Mouse (Mus musculus) monocyte, adult 2 months (primary cell): ENCODE results near the gene Tent4b.

Source experiments
- DNase-seq, 2 experiments: peaks; one replicate each; pipeline ENCODE4 v3.0.0; 2022; ENCODE audit warnings: low spot score in 2 of 2, low read depth in 1 of 2

The Tent4b gene

DNA sequence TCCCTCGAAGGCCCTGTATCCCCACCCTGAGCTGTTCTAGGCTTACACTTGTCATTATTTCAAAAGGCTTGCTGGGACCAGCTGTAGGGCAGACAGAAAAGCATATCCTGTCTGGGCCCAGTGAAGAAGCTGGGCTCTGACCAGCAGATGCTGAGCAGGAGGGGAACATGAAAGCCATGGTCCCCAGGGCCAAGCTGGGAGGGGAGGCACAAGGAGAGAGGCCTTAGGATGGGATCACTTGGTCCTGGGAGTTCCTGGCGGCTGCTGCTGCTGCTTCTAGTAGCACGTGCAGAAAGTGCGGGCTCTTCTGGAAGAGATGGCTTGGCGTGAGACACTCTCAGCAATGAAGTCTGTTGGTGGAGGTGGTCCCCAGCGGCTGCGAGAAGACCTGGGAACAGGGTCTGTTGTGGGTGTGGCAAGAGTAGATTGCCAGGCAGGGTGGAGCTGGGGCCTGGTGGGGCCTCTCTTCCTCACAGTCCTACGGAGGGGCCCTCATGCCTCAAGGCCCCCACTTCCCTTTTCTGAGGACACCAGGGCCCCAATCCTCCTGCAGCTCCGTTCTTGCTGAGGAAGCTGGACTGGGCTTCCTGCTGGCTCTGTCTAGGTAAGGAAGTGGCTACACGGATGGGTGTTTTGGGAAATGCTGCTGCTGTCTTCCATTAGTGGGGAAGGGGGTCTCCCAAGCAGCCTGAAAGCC, 101.0 kb downstream of the Tent4b start:
- peak; percentile 48 to 58 for DNase-seq

DNA sequence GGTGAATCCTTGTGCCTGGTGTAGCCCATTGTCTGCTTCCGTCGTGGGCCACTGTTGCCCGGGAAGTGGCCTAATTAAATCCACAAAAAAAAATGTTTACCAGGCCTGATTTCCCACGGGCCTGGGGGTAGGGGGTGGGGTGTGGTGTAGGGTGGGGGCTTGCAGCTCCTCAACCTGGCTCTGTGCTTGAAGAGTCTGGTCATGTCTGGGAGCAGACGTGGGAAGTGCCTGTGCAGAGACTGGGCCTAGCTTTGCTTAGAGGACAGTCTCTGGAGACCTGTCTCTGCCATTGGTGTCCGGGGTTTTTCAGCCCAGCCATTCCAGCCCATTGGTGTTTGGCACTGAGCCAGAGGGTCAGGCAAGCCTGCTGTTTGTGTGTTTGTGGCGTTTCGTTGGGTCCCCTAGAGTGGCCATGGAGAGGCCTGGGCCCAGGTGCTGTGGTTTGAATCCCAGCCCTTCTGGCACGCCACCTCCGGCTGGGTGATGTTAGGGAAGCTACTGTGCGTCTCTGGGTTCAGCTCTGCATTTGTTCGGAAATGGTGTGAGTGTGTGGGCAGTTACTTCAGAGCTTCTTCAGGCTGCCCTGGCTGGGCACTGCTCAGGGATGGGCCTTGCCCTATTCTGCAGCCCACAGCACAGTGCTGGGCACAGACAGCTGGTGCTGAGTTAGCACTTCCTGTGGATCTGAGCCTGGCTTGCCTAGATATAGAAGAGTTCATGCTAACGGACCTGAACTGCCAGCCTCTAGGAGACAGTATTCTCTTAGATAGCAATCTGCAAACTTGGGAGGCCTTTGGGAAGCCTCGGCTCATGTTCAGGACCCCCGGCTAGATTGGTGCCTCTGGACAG, 102.8 kb downstream of the Tent4b start:
- DNase-seq: no peak

DNA sequence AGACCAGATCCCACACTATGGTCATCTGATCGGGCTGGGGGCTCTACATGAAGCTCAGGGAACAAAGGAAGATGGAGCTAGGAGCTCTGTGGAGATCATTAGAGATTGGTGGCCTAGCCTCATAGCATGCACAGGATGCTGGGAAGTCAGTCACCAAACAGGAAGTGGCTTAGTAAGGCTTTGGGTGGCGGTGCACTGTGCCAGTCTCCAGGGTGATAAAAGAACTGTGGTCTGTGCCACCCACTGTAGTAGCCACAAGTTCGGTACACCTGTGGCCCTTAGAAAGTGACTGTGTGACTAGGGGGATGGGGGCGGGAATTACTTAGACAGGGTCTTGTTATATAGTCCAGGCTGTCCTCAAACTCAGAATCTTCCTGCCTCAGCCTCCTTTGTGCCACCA, 106.8 kb downstream of the Tent4b start:
- no peak for DNase-seq

DNA sequence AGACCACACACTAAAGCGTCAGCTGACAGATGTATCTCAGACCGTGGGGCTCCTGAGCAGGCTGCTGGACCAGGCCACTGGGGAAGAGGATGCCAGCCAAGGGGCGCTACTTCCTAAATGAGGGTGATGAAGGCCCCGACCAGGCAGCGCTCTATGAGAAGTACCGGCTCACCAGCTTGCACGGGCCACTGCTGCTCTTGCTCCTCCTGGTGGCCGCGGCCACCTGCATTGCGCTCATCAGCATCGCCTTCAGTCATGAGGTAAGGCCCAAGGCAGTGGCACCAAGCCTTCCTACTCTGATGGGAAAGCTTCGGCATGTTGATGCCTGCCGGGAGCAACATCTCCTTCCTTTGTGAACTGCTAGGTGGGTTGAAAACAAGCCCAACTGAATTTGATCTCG, 107.5 kb downstream of the Tent4b start:
- no peak for DNase-seq

DNA sequence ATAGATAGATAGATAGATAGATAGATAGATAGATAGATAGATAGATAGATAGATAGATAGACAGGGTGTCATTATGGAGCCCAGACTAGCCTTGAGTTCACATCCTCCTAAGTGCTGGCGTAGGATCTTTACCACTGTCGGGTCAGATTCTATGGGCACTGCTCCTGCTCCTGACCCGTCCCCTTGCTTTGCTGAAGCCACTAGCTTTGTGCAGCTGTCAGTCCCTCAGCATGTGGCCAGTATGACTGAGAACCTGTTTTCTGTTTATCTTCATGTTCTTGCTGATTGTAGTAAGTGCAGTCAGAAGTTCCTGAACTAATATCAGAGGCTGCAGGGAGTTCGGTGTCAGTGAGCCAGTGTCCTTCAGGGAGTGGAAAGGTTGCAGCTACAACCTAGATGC, 108.7 kb downstream of the Tent4b start:
- no peak for DNase-seq
